Mouse (Mus musculus) midbrain, postnatal 0 days (tissue): Measurements from ENCODE around the gene Praf2. TPM values are rescaled to one million over a fixed set of nuclear protein-coding genes. Genes with fewer than 3 reads are reported as not detected.
"Not testable (repeated sequence)": the region's sequence is repeated elsewhere in the genome, so short reads cannot be mapped to it uniquely, and the experiment has no call there.

Experiments
- ATAC-seq: fragments of 200-750 bp; cut with Nextera tagmentation; 2 replicates; pipeline ENCODE4 v1.8.0; 2017; ENCODE audit warnings: moderate number of reproducible peaks, mild to moderate bottlenecking, moderate TSS enrichment, moderate library complexity; ENCODE audit not compliant: low FRiP score
- DNase-seq: peaks from one replicate; pipeline ENCODE4 v3.0.0-alpha.2; 2015; ENCODE audit warnings: low spot score
- H3K27ac ChIP-seq: fragments of 300-500 bp; sonication (generic); 2 replicates; pipeline ENCODE4 v1.5.1; 2014; ENCODE audit warnings: low read depth, mild to moderate bottlenecking, low read length, mixed read lengths
- H3K27me3 ChIP-seq: fragments of 300-500 bp; sonication (generic); 2 replicates; pipeline ENCODE4 v1.6.1; 2014; ENCODE audit warnings: low read length, control low read depth, mixed read lengths; ENCODE audit not compliant: insufficient read depth
- H3K36me3 ChIP-seq: fragments of 300-500 bp; sonication (generic); 2 replicates; pipeline ENCODE4 v1.6.1; 2014; ENCODE audit warnings: low read length, control low read depth, mixed read lengths; ENCODE audit not compliant: insufficient read depth
- H3K4me1 ChIP-seq: fragments of 300-500 bp; sonication (generic); 2 replicates; pipeline ENCODE4 v1.6.1; 2014; ENCODE audit warnings: mild to moderate bottlenecking, control low read depth, antibody characterized with exemption, low read length, mixed read lengths; ENCODE audit not compliant: insufficient read depth
- H3K4me2 ChIP-seq: fragments of 300-500 bp; sonication (generic); 2 replicates; pipeline ENCODE4 v1.6.1; 2014; ENCODE audit warnings: low read depth, mild to moderate bottlenecking, low read length, mixed read lengths; ENCODE audit not compliant: poor library complexity, severe bottlenecking
- H3K4me3 ChIP-seq: fragments of 300-500 bp; sonication (generic); 2 replicates; pipeline ENCODE4 v1.5.1; 2014; ENCODE audit warnings: low read depth, mild to moderate bottlenecking, low read length, moderate library complexity
- H3K9ac ChIP-seq: fragments of 300-500 bp; sonication (generic); replicated peaks from 2 replicates; pipeline ENCODE4 v1.6.1; 2014; ENCODE audit warnings: mild to moderate bottlenecking, low read length, moderate library complexity, mixed read lengths; ENCODE audit not compliant: poor library complexity, severe bottlenecking
- H3K9me3 ChIP-seq: fragments of 300-500 bp; sonication (generic); 2 replicates; pipeline ENCODE4 v1.6.1; 2016; ENCODE audit warnings: low read length, control low read depth
- CTCF ChIP-seq: IDR thresholded peaks from 2 replicates; pipeline ENCODE4 v1.5.1; 2016; ENCODE audit warnings: antibody characterized with exemption, mild to moderate bottlenecking
- WGBS: fragments of 180-500 bp; shearing (Covaris S2); extraction: QIAGEN DNeasy Blood & Tissue Kit; methylation state at CpG from one replicate; pipeline ENCODE4 v1.1.7; 2014; 5-methylcytosine and 5-hydroxymethylcytosine counted together
- polyA plus RNA-seq: library from polyadenylated mRNA; unstranded; fragments of >200 nt; fragmentation: Nextera tagmentation; extraction: Ambion mirVana; gene quantifications from 2 replicates; pipeline ENCODE4 v1.2.1, GENCODE M21; 2015
- total RNA-seq: library from RNA; depleted of rRNA; stranded (reverse); fragments of >200 nt; gene quantifications from 2 replicates; pipeline ENCODE4 v1.2.3, GENCODE M21; 2014

Gene Praf2
- total and polyA plus RNA-seq, 2 experiments from 2014 or later = 134 to 136 TPM

DNA sequence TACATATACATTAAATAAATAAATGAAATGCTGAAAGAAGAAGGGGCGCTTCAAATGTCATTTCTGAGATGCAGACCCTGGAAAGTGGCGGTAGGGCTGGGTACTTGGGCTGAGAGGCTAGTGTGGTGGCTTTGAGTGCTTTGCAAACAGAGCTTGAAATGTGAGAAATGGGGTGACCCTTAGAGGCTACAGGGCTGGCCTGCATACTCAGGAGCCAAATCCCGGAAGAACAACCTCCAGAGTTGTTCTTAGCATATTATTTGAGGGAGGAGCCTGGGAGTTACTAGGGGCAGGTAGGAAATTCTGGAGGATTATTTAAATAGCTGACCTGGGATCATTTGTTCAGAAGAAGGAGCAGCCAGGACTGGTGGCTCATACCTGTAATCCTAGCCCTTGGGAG is 37.8 kb upstream of the Praf2 start:
- Histone ChIP-seq H3K27ac (no peak overlapping the region), H3K27me3 (no peaks in the 10 kb centered on the region), H3K4me2 (no peak overlapping the region), H3K4me1 (no peaks in the 10 kb centered on the region), H3K4me3 (no peak overlapping the region), H3K36me3 (no peaks in the 10 kb centered on the region), H3K9ac (no peak overlapping the region), H3K9me3 (no peaks in the 10 kb centered on the region)
- DNase-seq (no peak), ATAC-seq (no peak)
- 66% methylated on average over 3 of the region's 3 CpGs for WGBS
- no peak for TF ChIP-seq CTCF

DNA sequence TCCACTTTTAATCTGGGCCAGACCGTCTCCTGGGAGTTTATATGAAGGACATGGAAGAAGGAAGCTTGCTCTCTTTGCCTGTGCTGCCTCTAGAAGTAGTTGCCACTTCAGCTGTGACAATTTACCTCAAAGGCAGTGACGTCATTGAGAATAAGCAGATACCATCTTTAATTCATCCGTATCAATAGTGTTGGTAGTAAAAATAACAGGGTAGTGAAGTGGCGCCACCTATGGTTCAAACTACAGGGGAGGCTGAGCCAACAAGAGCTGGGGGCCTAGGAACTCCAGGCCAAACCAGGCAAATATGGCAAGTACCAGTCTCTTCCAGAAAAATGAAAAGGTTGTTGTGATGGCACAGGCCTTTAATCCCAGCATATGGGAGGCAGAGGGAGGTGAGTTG is 35.4 kb upstream of the Praf2 start:
- 35% methylated on average over 4 of the region's 4 CpGs for WGBS
- Histone ChIP-seq H3K9ac (no peak overlapping the region), H3K36me3 (no peaks in the 10 kb centered on the region), H3K27me3 (no peaks in the 10 kb centered on the region), H3K4me3 (no peak overlapping the region), H3K4me1 (no peaks in the 10 kb centered on the region), H3K4me2 (no peak overlapping the region), H3K9me3 (no peaks in the 10 kb centered on the region), H3K27ac (no peak overlapping the region)
- DNase-seq (no peak), ATAC-seq (no peak)
- TF ChIP-seq CTCF = peak; percentile 47; the same call in 1 of the 2 replicates

DNA sequence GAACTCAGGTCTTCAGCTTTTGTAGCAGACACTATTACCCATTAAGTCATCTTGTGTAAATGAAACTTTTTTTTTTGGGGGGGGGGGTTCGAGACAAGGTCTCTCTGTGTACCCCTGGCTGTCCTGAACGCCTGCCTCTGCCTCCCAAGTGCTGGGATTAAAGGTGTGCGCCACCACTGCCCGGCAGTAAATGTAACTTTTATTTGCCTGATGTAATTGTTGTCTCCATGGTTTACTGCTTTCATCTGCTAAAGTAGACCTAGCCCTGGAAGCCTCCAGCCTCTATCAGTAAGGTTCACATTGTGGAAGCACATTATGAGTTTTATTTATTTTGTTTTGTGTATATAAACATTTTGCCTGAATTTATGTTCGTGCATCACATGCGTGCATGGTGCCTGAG is 31.7 kb upstream of the Praf2 start:
- WGBS = 39% methylated on average over 6 of the region's 6 CpGs
- Histone ChIP-seq H3K27me3 (no peaks in the 10 kb centered on the region), H3K27ac (no peak overlapping the region), H3K4me3 (peak overlapping the region; percentile 46; the same call in 1 of the 2 replicates), H3K9ac (no peak overlapping the region), H3K4me1 (no peaks in the 10 kb centered on the region), H3K4me2 (no peak overlapping the region; the same call in 1 of the 2 replicates), H3K36me3 (peaks cover 2% of the 10 kb centered on the region; the same call in 1 of the 2 replicates), H3K9me3 (no peaks in the 10 kb centered on the region)
- DNase-seq (no peak), ATAC-seq (peak; percentile 34; the same call in 1 of the 2 replicates)
- no peak for TF ChIP-seq CTCF

DNA sequence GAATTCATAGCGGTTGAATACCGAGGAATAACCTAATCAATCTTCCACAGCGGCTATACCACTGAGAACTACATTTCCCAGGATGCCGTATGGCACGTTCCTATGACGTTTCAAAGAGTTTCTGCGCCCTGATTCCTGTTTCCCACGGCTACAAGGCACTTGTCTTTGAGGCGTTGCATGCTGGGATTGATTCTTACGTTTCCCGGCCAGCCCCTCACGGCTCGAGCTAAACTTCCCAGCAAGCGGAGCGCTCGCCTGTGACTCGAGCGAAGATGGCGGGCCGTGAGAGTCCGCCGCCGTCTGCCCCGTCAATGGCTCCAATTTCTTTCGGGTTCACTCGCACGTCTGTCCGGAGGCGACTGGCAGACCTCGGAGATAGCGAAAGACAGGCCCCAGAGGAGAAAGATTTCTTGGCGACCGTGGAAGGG is 31.3 kb upstream of the Praf2 start, which contains the start of gene Gpkow:
TSS of gene Gpkow (plus strand) at position 178 of the 428 bp plus-strand sequence.
- ATAC-seq (peak; percentile 94), DNase-seq (peak; percentile 97)
- H3K4me1 ChIP-seq = no peaks in the 10 kb centered on the region
- no peaks in the 10 kb centered on the region for H3K9me3 ChIP-seq
- H3K36me3 ChIP-seq = peaks cover 2% of the 10 kb centered on the region; the same call in 1 of the 2 replicates
- no peak within 1 kb of the TSS for H3K27ac ChIP-seq
- WGBS = 9% methylated on average over 33 of the region's 33 CpGs
- peak within 1 kb of the TSS; percentile 48 for H3K4me2 ChIP-seq
- peak within 1 kb of the TSS; percentile 52 for H3K9ac ChIP-seq
- no peak for TF ChIP-seq CTCF
- H3K4me3 ChIP-seq = peak within 1 kb of the TSS; percentile 46
- no peaks in the 10 kb centered on the region for H3K27me3 ChIP-seq

DNA sequence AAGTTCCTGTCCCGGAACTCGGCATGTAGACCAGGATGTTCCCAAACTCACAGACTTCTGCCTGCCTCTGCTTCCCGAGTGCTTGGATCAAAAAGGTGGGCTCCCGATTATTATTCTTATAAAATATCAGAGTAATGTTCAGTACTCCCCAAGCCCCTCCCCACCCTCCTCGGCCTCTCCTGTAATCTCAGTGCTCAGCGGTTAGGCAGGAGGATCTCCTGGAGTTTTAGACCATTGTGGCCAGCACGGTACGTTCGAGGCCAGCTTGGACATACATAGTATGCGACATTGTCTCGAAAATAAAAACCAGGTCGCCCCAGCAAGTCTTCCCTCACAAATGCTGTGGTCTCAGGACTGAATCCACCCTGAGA is 14.5 kb upstream of the Praf2 start:
- H3K9me3 ChIP-seq, ATAC-seq, H3K27ac ChIP-seq, H3K27me3 ChIP-seq, DNase-seq, H3K4me1 ChIP-seq, H3K36me3 ChIP-seq, H3K9ac ChIP-seq: not testable (repeated sequence)
- peak overlapping the region; percentile 37 for H3K4me2 ChIP-seq
- H3K4me3 ChIP-seq = peak overlapping the region; percentile 30
- WGBS = 31% methylated on average over 5 of the region's 12 CpGs

DNA sequence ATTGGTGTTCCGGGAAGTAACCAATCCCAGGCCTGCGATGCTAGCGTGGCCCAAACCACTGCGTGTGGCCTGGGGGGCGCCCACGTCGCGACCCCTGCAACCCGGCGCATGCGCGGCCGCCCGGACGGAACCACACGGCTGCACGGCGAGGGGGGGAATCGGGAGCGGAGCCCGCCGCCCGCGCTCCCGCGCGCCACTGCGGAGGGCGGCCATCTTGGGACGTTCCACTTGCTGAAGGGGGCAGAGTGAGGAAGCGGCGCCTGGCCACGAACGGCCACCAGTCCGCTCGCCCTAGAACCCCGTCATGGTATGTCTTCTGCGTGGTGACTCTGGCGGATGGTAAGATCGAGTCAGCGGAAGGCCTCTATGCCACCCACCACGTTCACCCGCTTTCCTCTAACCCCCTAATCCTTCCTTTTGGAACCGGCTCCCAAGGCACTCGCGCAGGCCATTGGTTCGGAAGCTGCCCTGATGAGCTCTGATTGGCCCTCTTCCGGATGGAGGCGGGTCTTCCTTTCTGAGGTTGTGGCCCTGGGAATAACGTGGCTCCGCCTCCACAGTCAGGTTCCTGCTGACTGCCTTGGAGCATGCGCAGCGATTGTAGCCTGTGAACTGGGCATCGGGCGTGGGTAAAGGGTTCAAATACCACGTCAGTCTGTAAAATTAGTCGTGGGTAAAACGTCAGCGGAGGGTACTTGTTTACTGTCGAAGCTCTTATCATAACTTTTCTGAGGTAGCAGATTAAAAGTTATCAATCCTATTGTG is 13.9 kb upstream of the Praf2 start, which contains the start of gene Wdr45:
TSS of gene Wdr45 (plus strand) at position 199 of the 765 bp plus-strand sequence.
- peak; percentile 98 for ATAC-seq
- not testable (repeated sequence) for H3K36me3 ChIP-seq, H3K27me3 ChIP-seq, H3K4me1 ChIP-seq, H3K9me3 ChIP-seq, H3K27ac ChIP-seq, H3K9ac ChIP-seq
- Histone ChIP-seq H3K4me3 (peak within 1 kb of the TSS; percentile 30), H3K4me2 (peak within 1 kb of the TSS; percentile 37)
- 18% methylated on average over 17 of the region's 60 CpGs for WGBS
- peak; percentile 96 for DNase-seq
